Mouse (Mus musculus): ENCODE measurements at regions not wholly inside any gene's neighbourhood (a gene's known extent, or its start where the extent isn't known, plus 50 kb on each side); places are given as distances from the start of the nearest gene placed in this dataset.
"Not testable (repeated sequence)": the region's sequence is repeated elsewhere in the genome, so short reads cannot be mapped to it uniquely, and the experiment has no call there.

DNA sequence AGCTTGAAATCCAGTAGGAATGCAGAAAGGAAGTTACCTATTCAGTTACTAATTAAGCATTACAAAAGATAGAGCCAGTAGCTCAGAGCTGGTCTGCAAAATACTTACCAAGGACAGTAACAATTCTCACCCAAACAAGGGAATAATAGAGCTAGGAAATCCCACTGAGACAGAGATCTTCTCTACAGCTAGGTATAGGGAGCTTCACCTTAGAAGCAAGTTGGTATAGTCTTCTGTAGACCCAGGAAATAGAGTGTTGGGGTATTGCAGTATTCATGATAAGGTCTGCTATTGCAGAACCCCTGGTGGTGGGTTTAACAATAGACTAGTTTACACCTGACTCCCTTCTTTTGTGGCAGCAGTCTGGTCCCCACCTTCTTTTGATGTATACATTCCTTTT, 1294.1 kb upstream of the Got2 start:
- TF ChIP-seq CTCF (IDR thresholded peaks at IDR 0.05; ENCODE audit: insufficient read depth, low read length); POLR2A (IDR thresholded peaks at IDR 0.05; ENCODE audit: borderline replicate concordance, extremely low read depth, low read depth, low read length): not testable (repeated sequence)
